Mouse (Mus musculus) Patski (cell line): Measurements from ENCODE around the gene Gm17631. TPM values are rescaled to one million over a fixed set of nuclear protein-coding genes. Genes with fewer than 3 reads are reported as not detected.
"Not testable (repeated sequence)": the region's sequence is repeated elsewhere in the genome, so short reads cannot be mapped to it uniquely, and the experiment has no call there.

Experiments used
- ATAC-seq: fragments of 100-300 bp; one replicate; pipeline ENCODE4 v1.8.0; 2021
- CTCF ChIA-PET: fragments of 350-600 bp; sonication (Branson Sonifier 250); formaldehyde crosslinking; loops from one replicate; lab custom pipeline; 2022; ENCODE audit warnings: inconsistent platforms; lab: Charles Lee
- POLR2A ChIA-PET: fragments of 350-600 bp; sonication (Branson Sonifier 250); formaldehyde crosslinking; loops from one replicate; lab custom pipeline; 2022; ENCODE audit warnings: antibody characterized with exemption, inconsistent platforms; lab: Charles Lee
- DNase-seq: peaks from one replicate; pipeline ENCODE4 v3.0.0-alpha.2; 2011; ENCODE audit warnings: low read depth, low spot score
- H3K27me3 ChIP-seq: fragments of 371-371 bp; one replicate; pipeline ENCODE4 v1.5.1; 2021
- CTCF ChIP-seq: fragments of 100-300 bp; IDR thresholded peaks from one replicate; pipeline ENCODE4 v1.5.1; 2021
- in situ Hi-C: fragments of 300-500 bp; cut with MboI; formaldehyde crosslinking; loops from 3 replicates; pipeline ENCODE4 v1.11.1; 2018; ENCODE audit warnings: low pct_unique_long_range_greater_than_20kb, mixed read lengths
- polyA plus RNA-seq: library from polyadenylated mRNA; unstranded; gene quantifications from one replicate; pipeline ENCODE4 v1.2.3, GENCODE M21; 2021

Gene Gm17631
- not detected for polyA plus RNA-seq

DNA sequence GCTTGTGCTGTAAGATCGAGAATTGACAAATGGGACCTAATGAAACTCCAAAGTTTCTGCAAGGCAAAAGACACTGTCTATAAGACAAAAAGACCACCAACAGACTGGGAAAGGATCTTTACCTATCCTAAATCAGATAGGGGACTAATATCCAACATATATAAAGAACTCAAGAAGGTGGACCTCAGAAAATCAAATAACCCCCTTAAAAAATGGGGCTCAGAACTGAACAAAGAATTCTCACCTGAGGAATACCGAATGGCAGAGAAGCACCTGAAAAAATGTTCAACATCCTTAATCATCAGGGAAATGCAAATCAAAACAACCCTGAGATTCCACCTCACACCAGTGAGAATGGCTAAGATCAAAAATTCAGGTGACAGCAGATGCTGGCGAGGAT is at the start of gene Gm17631:
Gm17631 (plus strand) TSS at position 301 of the 400 bp plus-strand sequence.
- H3K27me3 ChIP-seq, CTCF ChIA-PET, in situ Hi-C loops, DNase-seq, POLR2A ChIA-PET, ATAC-seq: not testable (repeated sequence)

DNA sequence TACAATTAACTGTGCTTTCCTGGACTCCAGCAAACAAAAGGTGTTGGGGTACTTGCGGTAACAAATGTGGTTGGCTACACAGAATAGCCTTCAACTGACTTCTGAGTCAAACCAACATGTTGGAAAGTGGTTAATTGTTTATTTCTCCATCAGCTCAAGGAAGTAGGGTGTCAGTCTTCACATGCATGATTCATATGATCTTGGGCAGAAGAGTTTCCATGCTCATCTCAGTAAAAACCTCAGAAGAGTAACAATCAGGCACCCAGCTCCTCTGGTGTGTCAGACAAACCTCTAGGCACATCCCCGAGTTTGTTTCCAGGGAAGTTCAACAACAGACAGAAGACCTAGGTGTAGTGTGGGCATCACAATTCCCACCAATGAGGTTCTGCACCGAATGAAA is 44.7 kb upstream of the Gm17631 start:
- POLR2A ChIA-PET: no interaction called here
- in situ Hi-C loops: no loop called here
- CTCF ChIA-PET: no interaction called here
- ATAC-seq (no peak), DNase-seq (no peak)
- H3K27me3 ChIP-seq: no peaks in the 10 kb centered on the region
- TF ChIP-seq CTCF: no peak

DNA sequence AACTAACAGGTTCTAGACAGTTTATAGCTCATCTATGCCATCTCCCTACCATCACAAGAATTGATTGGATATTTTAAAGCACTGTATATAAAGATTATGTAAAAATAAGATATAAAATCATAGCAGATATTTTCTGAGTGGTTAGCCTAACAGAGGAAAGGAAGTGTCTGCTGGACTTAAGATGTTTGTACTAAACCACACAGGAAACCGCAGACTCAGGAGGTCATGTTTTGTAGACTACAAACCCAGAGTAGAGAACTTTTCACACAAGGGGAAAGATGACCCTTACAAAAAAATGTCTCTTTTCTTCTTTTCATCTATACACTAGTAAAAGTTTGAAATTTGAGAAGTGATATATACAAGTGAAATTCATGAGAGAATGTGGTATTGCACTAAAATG is 38.4 kb upstream of the Gm17631 start:
- no peak for TF ChIP-seq CTCF
- ATAC-seq: no peak
- no peaks in the 10 kb centered on the region for H3K27me3 ChIP-seq
- no peak for DNase-seq
- in situ Hi-C loops: no loop called here
- CTCF ChIA-PET: no interaction called here
- POLR2A ChIA-PET: no interaction called here

DNA sequence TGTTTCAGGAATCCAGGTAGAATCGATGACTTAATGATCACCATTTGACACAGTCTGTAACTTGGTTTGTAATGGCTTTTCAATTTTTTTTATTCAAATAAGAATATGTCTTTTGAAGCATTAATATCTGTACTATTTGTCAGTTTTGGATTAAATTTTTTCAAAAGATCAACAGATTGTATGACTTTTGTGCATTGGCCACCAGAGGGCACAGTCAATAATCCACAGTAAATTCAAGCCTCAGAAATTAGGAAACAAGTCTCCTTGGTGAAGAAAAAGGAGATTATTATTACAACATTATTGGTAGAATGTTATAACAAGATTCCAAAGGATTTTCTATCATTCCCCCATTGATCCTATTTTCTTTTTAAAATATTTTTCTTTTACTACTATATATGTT is 36.9 kb upstream of the Gm17631 start:
- in situ Hi-C loops: no loop called here
- H3K27me3 ChIP-seq: no peaks in the 10 kb centered on the region
- no peak for TF ChIP-seq CTCF
- ChIA-PET CTCF (no interaction called here), POLR2A (no interaction called here)
- ATAC-seq (no peak), DNase-seq (no peak)

DNA sequence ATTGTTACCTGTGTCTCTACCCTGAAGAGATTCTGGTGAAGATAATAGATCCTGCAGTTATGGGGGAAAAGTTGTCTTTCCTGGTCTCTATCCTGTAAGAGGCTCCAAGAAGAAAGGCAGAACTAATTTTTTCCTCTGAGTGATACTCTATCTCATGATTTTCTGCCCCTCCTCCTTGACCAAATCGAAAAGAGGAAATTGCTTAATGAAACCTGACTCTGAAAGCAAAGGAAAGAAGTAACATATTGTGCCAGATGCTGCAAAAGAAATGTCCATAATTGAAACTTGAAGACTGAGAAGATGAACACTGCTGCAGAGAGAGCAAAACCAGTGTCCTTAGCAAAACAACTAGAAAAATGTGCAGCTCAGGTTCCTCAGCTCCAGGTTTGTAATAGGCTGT is 14.1 kb downstream of the Gm17631 start, which contains the start of gene Klra17:
Klra17 (minus strand) TSS at position 124 of the 400 bp plus-strand sequence.
- in situ Hi-C loops: no loop called here
- ATAC-seq (no peak), DNase-seq (no peak)
- ChIA-PET CTCF (no interaction called here), POLR2A (no interaction called here)
- no peak for TF ChIP-seq CTCF
- H3K27me3 ChIP-seq: no peaks in the 10 kb centered on the region

DNA sequence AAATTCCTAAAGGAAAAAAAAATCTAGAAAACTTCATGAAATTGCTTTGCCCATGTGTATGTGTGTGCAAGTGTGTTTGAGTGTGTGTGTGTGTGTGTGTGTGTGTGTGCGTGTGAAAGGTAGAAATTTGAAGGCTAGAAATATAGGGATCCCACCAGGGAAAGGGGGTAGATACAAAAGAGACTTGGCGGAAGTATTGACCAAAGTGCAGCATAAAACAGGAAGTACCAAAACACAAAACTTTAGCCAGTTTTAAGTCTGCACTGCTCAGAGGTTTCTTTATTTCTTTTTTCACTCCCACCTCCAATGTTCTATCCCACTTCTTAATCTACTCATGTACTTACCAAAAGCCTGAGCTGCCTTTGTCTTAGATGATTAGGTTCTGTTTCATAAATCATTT is 20.1 kb downstream of the Gm17631 start:
- CTCF ChIA-PET: no interaction called here
- in situ Hi-C loops: no loop called here
- H3K27me3 ChIP-seq: no peaks in the 10 kb centered on the region
- ATAC-seq (no peak), DNase-seq (no peak)
- no peak for TF ChIP-seq CTCF
- POLR2A ChIA-PET: no interaction called here

Other genes with a start within 250 kb of the Gm17631 start
- not detected for gene Klrk1, start 238.8 kb upstream of the Gm17631 start, polyA plus RNA-seq
- gene Klrc3, start 219.3 kb upstream of the Gm17631 start, polyA plus RNA-seq: not detected
- gene Klrc2, start 202.0 kb upstream of the Gm17631 start, polyA plus RNA-seq: not detected
- gene Klrc1, start 183.7 kb upstream of the Gm17631 start, polyA plus RNA-seq: not detected
- not detected for gene Klri1, start 145.5 kb upstream of the Gm17631 start, polyA plus RNA-seq
- gene Klri2, start 122.2 kb upstream of the Gm17631 start, polyA plus RNA-seq: not detected
- not detected for gene Gm156, start 78.4 kb upstream of the Gm17631 start, polyA plus RNA-seq
- gene Klra17, start 14.0 kb downstream of the Gm17631 start, polyA plus RNA-seq: not detected
- gene Klra5, start 55.0 kb downstream of the Gm17631 start, polyA plus RNA-seq: not detected
- gene Klra6, start 164.3 kb downstream of the Gm17631 start, polyA plus RNA-seq: not detected
- not detected for gene Klra4, start 204.6 kb downstream of the Gm17631 start, polyA plus RNA-seq